Mouse (Mus musculus) liver, embryonic 11.5 days (tissue): ENCODE results near the gene AI661453. TPM values are rescaled to one million over a fixed set of nuclear protein-coding genes. Genes with fewer than 3 reads are reported as not detected.

Source experiments
- ATAC-seq: fragments of 200-750 bp; cut with Nextera tagmentation; replicated peaks from 2 replicates; pipeline ENCODE4 v1.8.0; 2017; ENCODE audit warnings: moderate number of reproducible peaks, mild to moderate bottlenecking, moderate TSS enrichment, moderate library complexity; ENCODE audit not compliant: low FRiP score
- DNase-seq: peaks from one replicate; pipeline ENCODE4 v3.0.0-alpha.2; 2017; ENCODE audit warnings: low spot score
- H3K27ac ChIP-seq: fragments of 300-500 bp; sonication (generic); 2 replicates; pipeline ENCODE4 v1.5.1; 2014; ENCODE audit warnings: mild to moderate bottlenecking, low read depth, low read length, control low read depth
- H3K27me3 ChIP-seq: fragments of 300-500 bp; sonication (generic); replicated peaks from 2 replicates; pipeline ENCODE4 v1.6.1; 2014; ENCODE audit warnings: low read length, mixed read lengths; ENCODE audit not compliant: control insufficient read depth, insufficient read depth
- H3K36me3 ChIP-seq: fragments of 300-500 bp; sonication (generic); 2 replicates; pipeline ENCODE4 v1.6.1; 2014; ENCODE audit warnings: mild to moderate bottlenecking, low read length, moderate library complexity, mixed read lengths; ENCODE audit not compliant: control insufficient read depth, insufficient read depth
- H3K4me1 ChIP-seq: fragments of 300-500 bp; sonication (generic); replicated peaks from 2 replicates; pipeline ENCODE4 v1.6.1; 2014; ENCODE audit warnings: low read length, mixed read lengths; ENCODE audit not compliant: control insufficient read depth, insufficient read depth
- H3K4me2 ChIP-seq: fragments of 300-500 bp; sonication (generic); 2 replicates; pipeline ENCODE4 v1.6.1; 2014; ENCODE audit warnings: mild to moderate bottlenecking, control low read depth, moderate library complexity
- H3K4me3 ChIP-seq: fragments of 300-500 bp; sonication (generic); 2 replicates; pipeline ENCODE4 v1.5.1; 2014; ENCODE audit warnings: low read depth, low read length, control low read depth
- H3K9ac ChIP-seq: fragments of 300-500 bp; sonication (generic); 2 replicates; pipeline ENCODE4 v1.6.1; 2014; ENCODE audit warnings: low read depth, low read length, control low read depth
- H3K9me3 ChIP-seq: fragments of 300-500 bp; sonication (generic); 2 replicates; pipeline ENCODE4 v1.6.1; 2016; ENCODE audit warnings: low read length, inconsistent platforms, mixed read lengths; ENCODE audit not compliant: control insufficient read depth
- WGBS: fragments of 180-500 bp; shearing (Covaris S2); extraction: QIAGEN DNeasy Blood & Tissue Kit; methylation state at CpG from one replicate; pipeline ENCODE4 v1.1.7; 2014; 5-methylcytosine and 5-hydroxymethylcytosine counted together
- polyA plus RNA-seq: library from polyadenylated mRNA; unstranded; fragments of >200 nt; fragmentation: Nextera tagmentation; extraction: Ambion mirVana; gene quantifications from 2 replicates; pipeline ENCODE4 v1.2.1, GENCODE M21; 2014

The AI661453 gene
- polyA plus RNA-seq, 1 experiment from 2014 or later: 0.23 TPM

- no peaks in the 10 kb centered on the region for H3K36me3 ChIP-seq
- peaks cover 46% of the 10 kb centered on the region for H3K4me1 ChIP-seq
- H3K27ac ChIP-seq: peak overlapping the region; percentile 41; the same call in 1 of the 2 replicates
- H3K4me2 ChIP-seq: peak overlapping the region; percentile 25
- no peaks in the 10 kb centered on the region for H3K27me3 ChIP-seq
- H3K9ac ChIP-seq: no peak overlapping the region
- H3K4me3 ChIP-seq: no peak overlapping the region
- no peaks in the 10 kb centered on the region for H3K9me3 ChIP-seq
- ATAC-seq (peak; percentile 73), DNase-seq (no peak)
- 38% methylated on average over 9 of the region's 9 CpGs for WGBS
Measured at GRCm38 (mm10) chr17:47446025-47446424, 9.6 kb downstream of the AI661453 start.

GRCm38 (mm10) chr17:47446561-47446960 is 10.1 kb downstream of the AI661453 start:
- Histone ChIP-seq H3K4me1 (peaks cover 41% of the 10 kb centered on the region), H3K4me2 (no peak overlapping the region), H3K27me3 (no peaks in the 10 kb centered on the region), H3K9me3 (no peaks in the 10 kb centered on the region), H3K9ac (no peak overlapping the region), H3K27ac (no peak overlapping the region), H3K4me3 (no peak overlapping the region), H3K36me3 (no peaks in the 10 kb centered on the region)
- DNase-seq (no peak), ATAC-seq (no peak)
- 75% methylated on average over 11 of the region's 11 CpGs for WGBS

- H3K9ac ChIP-seq: no peak overlapping the region
- 45% methylated on average over 8 of the region's 8 CpGs for WGBS
Measured at GRCm38 (mm10) chr17:47448523-47449372, 12.3 kb downstream of the AI661453 start.

GRCm38 (mm10) chr17:47449432-47449831 is 13.0 kb downstream of the AI661453 start:
- Histone ChIP-seq H3K36me3 (no peaks in the 10 kb centered on the region), H3K4me2 (no peak overlapping the region), H3K9ac (no peak overlapping the region), H3K27me3 (no peaks in the 10 kb centered on the region), H3K4me3 (no peak overlapping the region), H3K27ac (no peak overlapping the region), H3K4me1 (peaks cover 47% of the 10 kb centered on the region), H3K9me3 (no peaks in the 10 kb centered on the region)
- WGBS: 78% methylated on average over 5 of the region's 5 CpGs
- ATAC-seq: no peak
- no peak for DNase-seq

More at GRCm38 (mm10) chr17:47448523-47449372, 12.3 kb downstream of the AI661453 start:
- DNase-seq (no peak), ATAC-seq (no peak)
- no peaks in the 10 kb centered on the region for H3K36me3 ChIP-seq
- H3K27ac ChIP-seq: no peak overlapping the region
- H3K4me2 ChIP-seq: no peak overlapping the region
- H3K4me3 ChIP-seq: no peak overlapping the region
- H3K4me1 ChIP-seq: peaks cover 48% of the 10 kb centered on the region
- no peaks in the 10 kb centered on the region for H3K9me3 ChIP-seq
- no peaks in the 10 kb centered on the region for H3K27me3 ChIP-seq

- no peak overlapping the region for H3K9ac ChIP-seq
- no peak for DNase-seq
Measured at GRCm38 (mm10) chr17:47450239-47450638, 13.8 kb downstream of the AI661453 start.

GRCm38 (mm10) chr17:47450880-47451565 is 14.6 kb downstream of the AI661453 start:
- Histone ChIP-seq H3K4me1 (peaks cover 45% of the 10 kb centered on the region), H3K27me3 (no peaks in the 10 kb centered on the region), H3K27ac (no peak overlapping the region), H3K9me3 (no peaks in the 10 kb centered on the region), H3K4me2 (no peak overlapping the region), H3K36me3 (no peaks in the 10 kb centered on the region), H3K4me3 (no peak overlapping the region), H3K9ac (no peak overlapping the region)
- WGBS: 76% methylated on average over 12 of the region's 12 CpGs
- DNase-seq: no peak
- no peak for ATAC-seq

More at GRCm38 (mm10) chr17:47450239-47450638, 13.8 kb downstream of the AI661453 start:
- Histone ChIP-seq H3K27me3 (no peaks in the 10 kb centered on the region), H3K4me3 (no peak overlapping the region), H3K36me3 (no peaks in the 10 kb centered on the region), H3K4me2 (no peak overlapping the region), H3K27ac (no peak overlapping the region), H3K4me1 (peaks cover 53% of the 10 kb centered on the region), H3K9me3 (no peaks in the 10 kb centered on the region)
- WGBS: 40% methylated on average over 7 of the region's 7 CpGs
- ATAC-seq: no peak

- no peak overlapping the region for H3K9ac ChIP-seq
- no peak for ATAC-seq
- H3K4me1 ChIP-seq: peaks cover 33% of the 10 kb centered on the region
- no peak overlapping the region for H3K4me3 ChIP-seq
- H3K27me3 ChIP-seq: no peaks in the 10 kb centered on the region
- H3K4me2 ChIP-seq: no peak overlapping the region
- no peaks in the 10 kb centered on the region for H3K36me3 ChIP-seq
- H3K27ac ChIP-seq: no peak overlapping the region
- 58% methylated on average over 7 of the region's 7 CpGs for WGBS
- DNase-seq: no peak
- no peaks in the 10 kb centered on the region for H3K9me3 ChIP-seq
Measured at GRCm38 (mm10) chr17:47452886-47453285, 16.5 kb downstream of the AI661453 start.

- WGBS: 41% methylated on average over 8 of the region's 8 CpGs
- Histone ChIP-seq H3K4me2 (peak overlapping the region; percentile 26; the same call in 1 of the 2 replicates), H3K27ac (no peak overlapping the region), H3K4me3 (no peak overlapping the region), H3K36me3 (no peaks in the 10 kb centered on the region), H3K27me3 (no peaks in the 10 kb centered on the region), H3K9ac (peak overlapping the region; percentile 28; the same call in 1 of the 2 replicates), H3K9me3 (no peaks in the 10 kb centered on the region), H3K4me1 (peaks cover 22% of the 10 kb centered on the region)
- DNase-seq (no peak), ATAC-seq (peak; percentile 61)
Measured at GRCm38 (mm10) chr17:47454675-47455074, 18.3 kb downstream of the AI661453 start.
